Mouse (Mus musculus): ENCODE measurements around the gene Wwox. TPM values are rescaled to one million over a fixed set of nuclear protein-coding genes. Genes with fewer than 3 reads are reported as not detected.

The Wwox gene
- total RNA-seq, 2 experiments from 2014 or later, result 4.9 to 5.4 TPM

DNA sequence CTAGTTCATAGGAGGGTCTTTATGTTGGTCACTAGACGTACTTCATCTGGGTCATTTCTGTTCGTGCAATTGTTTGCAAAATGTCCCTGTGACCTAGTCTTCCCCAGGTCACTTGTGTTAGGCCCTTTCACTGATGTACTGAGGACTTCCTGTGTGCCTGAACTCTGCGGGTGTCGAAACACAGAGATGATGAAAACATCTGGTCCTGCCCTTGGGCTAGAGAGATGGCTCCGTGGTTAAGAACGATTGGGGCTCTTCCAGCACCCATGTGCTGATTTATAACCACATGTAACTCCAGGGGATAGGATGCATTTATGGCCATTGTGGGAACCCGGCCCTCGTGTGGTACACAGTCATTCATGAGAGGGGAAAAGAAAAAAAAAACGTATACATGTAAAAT lies 392.1 kb downstream of the Wwox start:
- peak; percentile 85 for ATAC-seq (ENCODE audit: poor library complexity, severe bottlenecking)

DNA sequence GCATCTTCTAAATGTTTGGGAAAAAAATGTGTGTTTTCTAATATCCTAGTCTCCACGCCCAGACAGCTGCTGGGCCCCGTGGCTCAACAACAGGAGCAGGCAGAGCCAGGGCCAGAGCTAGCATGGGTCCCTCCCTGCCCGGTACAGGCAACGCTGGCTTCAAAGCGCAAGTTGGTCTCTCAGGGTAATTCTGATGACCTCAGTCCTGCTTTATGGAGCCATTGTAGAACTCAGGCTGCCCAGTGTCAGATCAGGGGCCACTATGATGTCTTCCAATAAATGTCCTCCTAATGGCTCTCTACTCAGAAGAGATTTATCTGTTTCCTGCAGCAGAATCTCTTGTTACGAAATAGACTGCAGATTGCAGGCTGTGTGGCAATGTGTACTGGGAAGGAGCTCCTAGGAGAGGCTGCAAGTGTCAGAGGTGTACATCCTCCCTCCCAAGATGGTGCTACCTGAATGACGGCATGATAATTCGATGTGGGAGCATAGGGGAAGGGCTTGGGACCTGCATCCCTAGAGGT lies 392.9 kb downstream of the Wwox start:
- ATAC-seq (ENCODE audit: poor library complexity, severe bottlenecking), result peak; percentile 43; the same call in 1 of the 2 replicates

DNA sequence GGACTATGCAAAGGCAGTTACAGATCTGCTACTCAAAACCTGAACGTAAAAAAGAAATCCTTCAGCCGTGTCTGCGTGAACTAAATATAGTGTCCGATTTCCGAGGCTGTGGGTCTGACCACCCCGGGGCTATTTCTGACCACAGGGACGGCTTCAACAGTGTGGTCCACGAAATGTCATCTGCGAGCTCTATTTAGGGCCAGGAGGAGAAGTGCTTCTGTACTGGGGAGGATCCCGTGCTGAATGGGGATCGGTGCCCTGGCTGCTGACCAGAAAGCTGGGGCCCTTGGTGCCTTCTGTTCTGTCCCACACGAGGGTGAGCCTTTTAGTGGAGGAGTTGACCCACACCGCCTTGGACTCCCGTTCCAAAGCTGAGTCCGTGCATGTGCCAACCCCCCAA lies 395.3 kb downstream of the Wwox start:
- no peak for ATAC-seq (ENCODE audit: poor library complexity, severe bottlenecking)

DNA sequence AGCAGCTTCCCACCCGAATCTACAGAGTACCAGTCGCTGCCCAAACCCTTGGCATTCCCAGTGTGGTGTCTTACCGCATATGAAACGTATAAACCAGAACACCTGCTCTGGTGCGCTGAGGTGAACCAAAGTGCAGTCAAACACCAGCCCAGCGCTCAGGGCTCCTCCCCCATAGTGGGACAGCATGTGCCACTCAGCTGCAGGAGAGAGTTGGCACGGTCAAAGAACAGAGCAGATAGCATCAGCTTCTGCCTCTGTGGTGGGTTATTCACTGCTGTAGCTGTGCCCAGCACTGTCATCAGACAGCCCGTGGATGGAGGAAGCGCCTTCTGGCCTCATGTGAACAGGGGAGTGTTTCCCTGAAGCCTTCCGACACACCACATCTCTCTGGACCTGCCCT lies 400.5 kb downstream of the Wwox start:
- ATAC-seq (ENCODE audit: poor library complexity, severe bottlenecking), result 0 out of 2 replicates have a peak, but pooled peaks have one; percentile 20

DNA sequence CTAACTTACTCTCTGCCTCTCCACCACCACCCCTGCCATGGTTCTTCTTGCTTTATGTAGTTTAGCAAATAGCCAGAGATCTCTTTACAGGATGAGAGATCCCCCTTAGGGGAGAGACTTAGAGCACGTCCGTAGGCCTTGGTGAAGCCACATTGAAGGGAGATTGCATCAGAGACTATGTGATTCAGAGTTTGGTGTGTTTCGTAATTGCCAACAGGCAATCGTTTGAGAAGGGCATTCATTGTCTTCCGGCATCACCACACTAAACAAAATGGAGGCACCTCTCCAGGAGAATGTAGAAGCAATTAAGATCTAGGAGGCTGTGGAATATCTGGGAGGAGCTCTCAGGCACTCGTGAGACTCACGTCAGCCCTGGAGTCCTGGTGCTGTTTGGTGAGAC lies 408.2 kb downstream of the Wwox start:
- peak; percentile 91 for ATAC-seq (ENCODE audit: poor library complexity, severe bottlenecking)

DNA sequence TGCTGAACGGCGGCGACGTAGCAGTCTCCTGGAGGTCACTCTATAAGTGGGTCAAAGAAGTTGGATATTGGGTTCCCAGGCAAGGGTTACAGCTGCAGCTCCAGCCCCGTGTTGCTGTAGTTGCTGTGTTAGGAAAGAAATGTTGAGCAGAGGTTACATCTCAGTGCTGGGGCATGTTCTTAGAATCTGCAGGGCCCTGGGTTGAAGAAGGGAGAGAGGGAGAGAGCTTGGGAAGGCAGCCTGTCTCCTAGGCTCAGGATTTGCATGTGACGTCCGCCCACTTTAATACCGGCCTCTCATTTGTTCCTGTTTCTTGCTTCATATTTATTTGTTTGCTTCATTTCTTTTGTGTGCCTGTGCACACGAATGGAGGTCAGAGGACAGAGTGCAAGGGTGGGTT lies 410.0 kb downstream of the Wwox start:
- ATAC-seq (ENCODE audit: poor library complexity, severe bottlenecking), result no peak

DNA sequence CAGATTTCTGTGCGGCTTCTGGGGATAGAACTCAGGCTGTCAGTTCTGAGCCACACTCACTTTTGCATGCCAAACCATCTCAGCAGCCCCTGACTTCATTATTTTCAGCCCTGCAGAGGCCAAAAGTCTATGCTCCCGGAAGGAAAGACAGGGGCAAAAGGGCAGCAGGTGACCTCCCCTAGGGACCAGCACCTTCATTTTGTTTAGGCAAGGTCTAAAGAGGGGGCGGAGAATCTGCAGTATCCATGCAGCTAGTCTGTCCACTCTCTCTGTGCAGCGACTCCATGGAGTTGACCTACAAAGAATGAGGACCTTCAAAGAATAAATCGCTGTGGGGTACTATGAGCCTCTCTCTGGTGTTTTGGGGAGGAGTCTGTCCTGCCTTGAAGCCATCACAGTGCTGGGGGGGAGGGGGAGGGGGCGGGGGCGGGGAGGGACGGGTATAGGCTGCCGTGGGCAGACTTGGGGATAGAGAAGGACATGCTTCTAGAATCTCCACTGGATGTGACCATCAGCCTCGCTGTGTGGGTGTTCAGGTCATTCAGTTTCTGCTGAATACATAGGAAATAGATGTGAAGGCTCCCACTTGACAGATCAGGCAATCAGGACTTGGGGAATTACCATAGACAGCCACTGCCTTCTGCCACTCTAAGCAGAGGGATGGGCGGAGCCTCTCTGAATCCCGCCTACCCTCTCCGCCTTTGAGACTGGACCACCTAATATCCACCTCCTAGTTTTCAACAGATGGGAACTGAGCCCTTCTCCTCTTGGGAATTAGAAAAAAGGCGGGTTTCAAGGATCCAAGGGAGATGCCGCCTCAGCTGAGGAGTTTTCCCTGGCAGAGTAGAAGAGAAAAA lies 410.8 kb downstream of the Wwox start:
- no peak for ATAC-seq (ENCODE audit: poor library complexity, severe bottlenecking)

DNA sequence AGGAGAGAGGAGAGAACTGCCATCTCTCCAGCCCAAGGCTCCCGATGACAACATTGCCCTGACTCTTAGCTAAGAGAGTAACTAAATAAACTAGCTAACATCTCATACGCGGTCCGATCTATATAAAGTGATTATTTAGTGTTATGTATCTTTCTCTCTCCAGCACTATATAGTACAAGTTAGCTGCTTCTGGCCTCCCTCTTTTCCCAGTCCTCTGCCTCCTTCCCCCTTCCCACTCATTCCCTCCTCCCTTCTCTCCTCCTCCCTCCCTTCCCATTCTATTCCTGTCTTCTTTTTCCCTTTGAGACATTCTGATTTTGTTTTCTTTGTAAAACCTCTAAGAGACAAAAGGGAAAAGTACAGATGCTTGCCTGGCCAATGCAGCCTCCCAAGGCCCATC lies 414.3 kb downstream of the Wwox start:
- ATAC-seq (ENCODE audit: poor library complexity, severe bottlenecking), result no peak

DNA sequence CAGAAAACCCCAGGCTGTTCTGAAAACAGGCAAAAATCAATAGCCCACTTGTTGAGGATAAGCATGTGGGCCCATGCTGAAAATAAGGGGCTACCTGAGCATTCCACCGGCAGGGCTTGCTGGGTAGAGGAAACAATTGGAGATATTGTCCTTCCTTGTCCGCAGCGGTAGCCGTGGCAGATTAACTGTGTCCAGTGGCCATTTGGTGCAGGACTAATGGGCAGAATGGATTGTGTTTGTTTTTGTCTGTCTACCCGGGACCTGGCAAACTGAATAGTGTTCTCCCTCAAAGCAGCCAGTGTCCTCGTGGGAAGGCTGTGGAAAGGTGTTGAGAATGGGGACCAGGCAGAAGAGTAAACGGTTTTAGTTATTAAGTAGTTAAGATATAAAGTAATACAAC lies 416.4 kb downstream of the Wwox start:
- ATAC-seq (ENCODE audit: poor library complexity, severe bottlenecking), result no peak

DNA sequence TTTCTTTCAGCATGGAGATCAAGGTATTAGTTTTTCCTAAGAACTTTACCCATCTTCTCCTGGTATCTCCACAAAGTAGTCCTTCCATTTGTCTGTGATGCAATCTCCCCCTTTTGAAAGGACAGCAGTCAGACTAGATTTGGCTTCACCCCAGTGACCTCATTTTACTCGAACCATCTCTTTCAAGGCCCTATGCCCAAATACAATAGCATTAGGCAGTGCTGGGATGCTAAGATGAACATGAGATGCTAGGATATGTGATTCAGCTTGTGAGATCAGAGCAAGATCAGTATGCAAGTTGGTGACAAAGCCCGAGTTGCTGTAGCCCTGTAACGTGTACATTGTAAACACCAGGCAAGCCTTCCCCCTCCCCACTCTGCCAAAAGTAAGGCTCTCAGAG lies 426.5 kb downstream of the Wwox start:
- ATAC-seq (ENCODE audit: poor library complexity, severe bottlenecking), result no peak

DNA sequence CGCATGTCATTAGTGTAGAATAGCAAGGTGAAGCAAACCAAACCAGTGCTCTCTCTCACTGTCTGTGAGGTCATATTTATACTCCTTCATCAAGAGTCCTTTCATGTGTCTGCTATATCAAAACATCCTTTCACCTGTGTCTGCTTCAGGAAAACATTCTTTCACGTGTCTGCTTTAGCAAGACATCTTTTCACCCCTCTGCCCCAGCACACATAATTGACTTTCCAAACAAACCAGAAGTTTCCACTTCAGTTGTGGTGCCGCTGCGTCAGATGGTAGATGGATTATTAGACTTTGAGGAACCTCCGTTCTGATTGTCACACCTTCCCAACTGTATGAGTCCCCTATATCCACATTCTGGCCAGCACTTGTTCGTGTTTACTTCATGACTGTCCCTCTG lies 429.9 kb downstream of the Wwox start:
- no peak for ATAC-seq (ENCODE audit: poor library complexity, severe bottlenecking)

DNA sequence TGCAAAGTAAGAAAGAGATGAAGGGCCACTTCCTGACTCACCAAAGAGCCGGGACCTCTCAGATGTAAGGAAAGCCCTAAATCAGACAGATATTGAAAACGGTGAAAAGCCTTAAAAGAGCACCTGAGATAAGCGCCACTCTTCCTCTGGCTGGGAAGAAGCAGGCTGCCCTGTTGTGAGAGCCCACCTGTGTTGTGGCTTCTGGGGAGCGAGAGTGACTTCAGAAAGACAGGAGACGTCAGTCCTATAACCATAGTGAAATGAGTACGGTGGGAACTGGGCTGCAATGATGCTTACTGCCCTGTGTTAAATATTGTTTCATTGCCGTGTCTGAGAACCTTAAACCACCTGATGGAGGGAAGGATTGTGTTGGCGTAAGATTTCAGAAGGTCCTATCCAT lies 431.0 kb downstream of the Wwox start:
- no peak for ATAC-seq (ENCODE audit: poor library complexity, severe bottlenecking)

DNA sequence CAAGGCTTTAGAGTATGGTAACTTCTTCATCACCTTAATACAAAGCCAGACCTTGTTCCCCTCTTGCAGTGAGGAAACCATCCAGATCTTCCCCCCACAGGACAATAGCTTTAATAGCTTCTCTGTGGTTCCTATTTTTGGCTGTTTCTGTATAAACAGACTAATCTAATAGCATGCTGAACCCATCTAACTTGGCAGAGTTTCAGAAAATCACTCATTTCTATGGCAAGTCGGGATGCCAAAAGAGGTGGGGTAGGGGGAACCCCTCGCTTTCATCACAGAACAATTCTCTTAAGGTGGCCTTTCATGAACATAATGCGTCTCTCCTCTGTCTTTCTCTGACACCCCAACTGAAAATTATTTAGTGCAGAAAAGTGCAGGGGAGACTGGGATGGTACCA lies 433.0 kb downstream of the Wwox start:
- no peak for ATAC-seq (ENCODE audit: poor library complexity, severe bottlenecking)

DNA sequence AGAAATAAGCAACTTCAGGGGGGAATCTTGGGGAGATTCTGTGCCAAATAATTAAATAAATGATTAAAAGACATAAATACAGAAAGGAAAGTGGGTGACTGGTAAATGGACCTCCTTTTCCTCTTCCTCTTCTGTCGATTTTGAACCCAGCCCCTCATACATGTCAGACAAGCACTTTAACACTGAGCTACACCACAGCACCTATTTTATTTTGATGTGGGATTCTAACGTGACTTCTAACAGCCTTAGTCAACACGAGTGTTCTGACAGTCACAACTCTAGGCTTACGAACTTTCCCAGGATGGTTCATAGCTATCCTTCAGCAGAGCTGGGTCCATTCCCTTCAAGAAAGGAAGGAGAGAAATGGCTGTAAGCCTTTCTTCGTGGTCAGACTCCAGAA lies 435.7 kb downstream of the Wwox start:
- ATAC-seq (ENCODE audit: poor library complexity, severe bottlenecking), result no peak

DNA sequence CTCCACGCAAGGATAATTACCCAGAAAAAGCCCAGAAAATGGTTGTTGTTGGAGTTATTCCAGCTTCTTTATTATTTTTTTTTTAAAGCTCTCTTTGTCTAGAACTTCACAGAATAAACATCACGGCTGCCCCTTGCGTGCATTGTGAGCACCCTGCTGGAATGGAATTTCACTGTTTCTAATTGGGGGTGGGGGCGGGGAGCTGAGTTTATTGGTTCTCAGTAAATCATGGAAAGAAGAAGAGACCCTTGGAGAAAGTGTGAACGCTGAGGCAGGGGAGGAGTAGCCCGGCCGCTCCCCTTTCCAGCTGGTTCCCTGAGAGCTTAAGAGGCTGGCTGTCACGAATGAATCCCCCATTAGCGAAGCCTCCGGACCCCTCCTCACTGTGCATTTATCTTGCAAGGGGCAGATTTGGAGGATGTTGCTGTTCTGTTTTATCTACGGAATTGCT lies 436.7 kb downstream of the Wwox start:
- ATAC-seq (ENCODE audit: poor library complexity, severe bottlenecking), result no peak

DNA sequence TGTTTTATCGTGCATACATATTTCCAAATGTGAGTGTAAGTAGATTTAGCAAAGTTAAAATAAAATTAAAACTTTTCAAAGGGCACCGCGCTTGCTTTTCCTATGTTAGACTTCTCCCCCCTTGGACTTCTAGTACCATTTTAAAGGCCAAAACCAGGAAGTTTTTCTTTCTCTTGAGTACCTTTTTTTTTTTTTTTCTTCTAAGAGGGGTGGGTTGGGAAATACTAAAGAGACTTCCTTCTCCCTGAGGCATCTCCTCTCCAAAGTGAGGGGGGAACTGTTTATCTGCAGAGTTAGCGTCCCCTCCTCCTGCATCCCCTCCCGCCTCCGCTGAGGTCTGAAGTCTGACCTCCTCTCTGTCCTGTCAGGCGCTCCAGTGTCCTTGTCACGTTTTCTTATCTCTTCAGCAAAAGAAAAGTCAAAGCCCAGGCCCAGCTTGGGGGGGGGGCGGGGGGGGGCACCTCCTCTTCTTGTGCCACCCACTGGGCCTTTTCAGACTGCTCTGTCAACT lies 437.3 kb downstream of the Wwox start:
- ATAC-seq (ENCODE audit: poor library complexity, severe bottlenecking), result 0 out of 2 replicates have a peak, but pooled peaks have one; percentile 8

DNA sequence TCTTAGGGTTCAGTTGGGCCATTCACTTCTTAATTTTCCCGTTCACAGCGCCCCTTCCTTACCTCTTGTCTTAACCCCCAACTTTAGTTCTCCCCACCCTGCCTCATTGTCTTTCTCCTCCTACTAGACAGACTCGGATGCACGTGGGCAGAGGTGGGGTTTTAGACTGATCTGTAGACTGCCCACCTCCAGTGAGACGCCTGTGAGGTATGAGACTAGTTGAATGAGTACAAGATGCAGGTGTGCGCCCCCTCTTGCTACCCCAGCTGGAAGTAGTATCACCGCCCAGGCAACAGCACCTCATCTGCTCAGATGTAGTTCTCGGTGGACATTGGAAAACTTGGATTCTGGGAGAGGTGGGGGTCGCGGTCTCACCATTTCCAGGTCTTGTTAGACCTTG lies 437.8 kb downstream of the Wwox start:
- no peak for ATAC-seq (ENCODE audit: poor library complexity, severe bottlenecking)

DNA sequence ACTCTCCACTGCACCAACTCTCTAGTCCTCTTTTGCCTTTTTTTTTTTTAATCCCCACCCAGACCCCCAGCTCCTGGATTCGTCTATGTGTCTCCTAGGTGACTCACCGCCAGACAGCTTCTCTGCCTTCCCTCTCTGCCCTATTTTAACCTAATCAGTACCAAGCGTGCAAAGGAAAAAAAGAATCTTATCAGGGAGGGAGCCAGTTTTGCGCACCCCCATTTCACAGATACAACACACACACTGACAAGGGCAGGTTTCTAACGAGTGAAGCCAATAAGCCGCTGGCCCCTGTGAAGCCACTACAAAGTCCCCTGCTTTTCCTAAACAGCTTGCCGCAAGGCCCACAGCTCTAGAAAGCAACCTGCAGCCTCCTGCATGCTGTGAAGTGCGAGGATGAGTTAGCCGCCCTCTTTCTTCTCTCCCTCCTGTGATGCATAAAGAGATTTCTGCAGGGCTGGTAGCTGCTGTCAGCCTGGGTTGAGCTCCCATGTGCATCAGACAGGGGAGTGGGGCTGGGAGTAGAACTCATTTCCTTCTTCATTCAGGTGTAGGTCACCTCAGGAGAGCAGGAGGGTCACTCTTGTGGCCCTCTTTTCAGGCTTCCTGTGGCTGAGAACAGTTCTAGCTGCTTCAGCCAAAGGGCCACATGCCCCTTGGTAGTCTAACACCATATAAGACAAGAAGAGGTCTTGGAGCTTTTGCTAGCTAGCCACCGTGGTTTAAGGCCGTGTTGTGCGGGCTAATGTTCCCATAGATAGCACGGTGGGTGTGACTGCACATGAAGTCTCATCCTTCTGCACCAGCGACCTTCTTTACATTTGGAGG lies 439.2 kb downstream of the Wwox start:
- no peak for ATAC-seq (ENCODE audit: poor library complexity, severe bottlenecking)

DNA sequence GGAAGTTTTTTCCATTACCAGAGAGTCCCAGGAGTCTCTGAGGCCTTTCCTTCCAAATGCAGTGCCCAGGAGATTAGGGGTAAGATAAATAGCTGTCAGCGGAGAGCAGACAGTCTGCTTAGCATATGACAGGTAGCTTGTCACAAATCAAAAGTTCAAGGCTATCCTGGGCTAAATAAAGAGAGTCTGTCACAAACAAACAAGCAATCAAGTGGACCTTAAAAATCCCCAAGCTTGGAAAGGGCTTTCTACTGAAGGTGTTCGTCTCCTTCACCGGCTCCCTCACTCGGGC lies 439.8 kb downstream of the Wwox start:
- ATAC-seq (ENCODE audit: poor library complexity, severe bottlenecking), result no peak

DNA sequence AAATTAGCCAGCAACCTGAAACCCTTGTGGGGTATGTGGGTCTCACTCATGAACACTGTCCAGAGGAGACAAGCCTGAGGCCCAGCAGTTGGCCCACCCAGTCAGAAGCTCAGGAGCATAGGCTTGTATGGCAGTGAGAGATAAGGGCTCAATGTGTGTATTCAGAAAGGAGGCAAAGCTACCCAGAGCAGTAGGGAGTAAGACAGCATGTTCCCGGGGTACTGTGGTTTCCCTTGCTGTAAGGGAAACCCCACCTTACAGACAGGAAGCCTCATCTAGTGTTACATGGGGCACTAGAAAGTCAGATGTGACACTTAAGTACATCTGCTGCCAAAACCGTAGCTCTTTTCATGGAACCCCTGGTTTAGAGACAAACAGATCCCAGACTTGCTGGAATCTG lies 440.2 kb downstream of the Wwox start:
- peak; percentile 14 for ATAC-seq (ENCODE audit: poor library complexity, severe bottlenecking)

DNA sequence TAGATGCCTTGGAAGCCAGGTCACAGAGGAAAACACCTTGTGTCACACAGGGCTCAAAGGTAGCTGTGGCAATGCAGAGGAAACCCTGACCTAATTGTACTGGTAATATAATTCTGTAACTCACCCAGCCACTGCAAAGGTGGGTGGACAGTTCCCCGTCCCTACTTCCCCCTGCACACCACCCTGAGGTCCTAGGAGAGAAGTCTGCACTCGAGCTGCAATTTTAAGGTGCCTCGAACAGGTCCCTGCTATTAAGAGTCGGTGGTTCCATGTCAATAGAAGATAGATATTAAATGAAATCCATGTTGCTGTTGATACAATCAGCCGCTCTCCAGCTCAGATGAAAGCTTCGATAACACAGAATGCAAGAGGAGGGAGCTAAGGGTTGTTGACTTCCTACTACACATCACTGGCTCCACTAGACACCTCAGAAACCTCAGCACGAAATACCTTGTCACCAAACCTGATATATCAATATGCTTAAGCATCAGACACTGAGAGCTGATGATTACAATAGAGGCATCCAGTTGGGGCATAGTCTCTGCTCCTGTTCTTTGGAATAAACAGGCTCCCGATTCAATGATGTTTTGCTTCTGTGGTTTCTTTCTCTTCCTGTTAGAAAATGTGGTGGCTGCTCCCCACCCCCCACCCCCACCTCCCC lies 441.1 kb downstream of the Wwox start:
- ATAC-seq (ENCODE audit: poor library complexity, severe bottlenecking), result peak; percentile 68
